Mouse (Mus musculus): ENCODE results near the gene Nat8. TPM values are rescaled to one million over a fixed set of nuclear protein-coding genes. Genes with fewer than 3 reads are reported as not detected.
"Not testable (repeated sequence)": the region's sequence is repeated elsewhere in the genome, so short reads cannot be mapped to it uniquely, and the experiment has no call there.

The Nat8 gene
- total RNA-seq, 1 experiment = not detected

DNA sequence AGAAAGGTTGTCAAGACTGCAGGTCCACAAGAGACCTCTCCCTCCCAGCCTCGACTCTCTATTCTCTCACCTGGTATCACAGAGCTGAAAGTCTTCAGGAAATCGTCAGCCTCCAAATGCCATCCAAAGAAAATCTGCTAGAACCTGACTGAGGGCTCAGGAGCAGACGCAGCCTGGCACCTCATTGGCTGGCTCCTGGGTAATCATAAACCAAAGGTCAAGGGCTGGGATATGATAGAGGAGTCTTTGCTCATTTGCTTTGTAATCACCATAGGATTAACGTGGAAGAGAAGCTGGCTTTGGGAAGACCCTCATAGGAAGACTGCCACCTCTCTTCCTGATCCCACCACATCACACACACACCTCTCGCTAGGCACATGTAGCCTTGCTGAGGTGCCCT is 11.0 kb downstream of the Nat8 start, which contains the start of the genes Nat8f6 and Nat8f5:
Gene Nat8f6, minus strand, starts transcription at position 118 of the 400 bp plus-strand sequence.
Gene Nat8f5, minus strand, starts transcription at position 136 of the 400 bp plus-strand sequence.
- Histone ChIP-seq H3K4me1 (ENCODE audit: control insufficient read depth in 2 of 2, insufficient read depth in 2 of 2, low read length in 2 of 2, poor library complexity in 1 of 2) (no peaks in the 10 kb centered on the region), H3K36me3 (ENCODE audit: control insufficient read depth, insufficient read depth, low read length, poor library complexity, severe bottlenecking) (no peaks in the 10 kb centered on the region), H3K9me3 (ENCODE audit: control insufficient read depth, insufficient read depth, low read depth, low read length) (no peaks in the 10 kb centered on the region), H3K27ac (ENCODE audit: insufficient read depth, low read depth, low read length, poor library complexity, severe bottlenecking) (no peak within 1 kb of the TSS), H3K4me3 (ENCODE audit: insufficient read depth in 1 of 2, low read depth in 1 of 2, low read length in 2 of 2, poor library complexity in 1 of 2, severe bottlenecking in 1 of 2) (no peak within 1 kb of the TSS), H3K9ac (ENCODE audit: insufficient read depth, low read depth, low read length, poor library complexity, severe bottlenecking) (no peak within 1 kb of the TSS)
- in situ Hi-C loops (cut with MboI; ENCODE audit: low sequenced_read_pairs in 2 of 2, unreplicated experiment in 2 of 2) = no loop called here
- TF ChIP-seq MAFK (IDR thresholded peaks at IDR 0.05; ENCODE audit: insufficient read depth, low read depth, low read length) (no peak), ZC3H11A (IDR thresholded peaks at IDR 0.05; ENCODE audit: borderline replicate concordance, low read depth, low read length) (no peak), ZNF384 (IDR thresholded peaks at IDR 0.05; ENCODE audit: low read depth, low read length) (no peak), HCFC1 (IDR thresholded peaks at IDR 0.05; ENCODE audit: borderline replicate concordance, insufficient read depth, low read length) (no peak), CHD2 (IDR thresholded peaks at IDR 0.05; ENCODE audit: low read depth, low read length) (no peak)
- DNase-seq (ENCODE audit: low read depth, low spot score) = no peak

DNA sequence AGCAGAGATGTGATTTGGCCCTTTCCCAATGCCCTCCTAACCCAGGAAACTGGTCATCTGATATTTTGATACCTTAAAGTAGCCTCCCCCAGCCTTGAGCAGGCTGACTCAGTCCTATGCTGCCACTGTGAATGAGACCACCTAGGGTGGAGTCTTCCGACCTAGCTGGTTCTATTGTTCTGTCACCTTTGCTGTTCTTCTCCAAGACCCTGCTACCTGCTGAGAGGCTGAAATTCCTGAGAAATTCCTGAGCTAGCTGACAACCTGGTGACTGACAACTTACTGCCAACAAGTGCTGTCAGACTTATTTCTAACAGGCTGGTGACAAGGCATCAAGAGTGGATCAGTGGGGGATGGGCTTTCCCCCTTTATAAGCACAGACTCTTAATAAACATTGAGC is 13.5 kb downstream of the Nat8 start:
- Histone ChIP-seq H3K4me1 (ENCODE audit: control insufficient read depth in 2 of 2, insufficient read depth in 2 of 2, low read length in 2 of 2, poor library complexity in 1 of 2) (no peaks in the 10 kb centered on the region), H3K9ac (ENCODE audit: insufficient read depth, low read depth, low read length, poor library complexity, severe bottlenecking) (no peak overlapping the region), H3K36me3 (ENCODE audit: control insufficient read depth, insufficient read depth, low read length, poor library complexity, severe bottlenecking) (no peaks in the 10 kb centered on the region), H3K9me3 (ENCODE audit: control insufficient read depth, insufficient read depth, low read depth, low read length) (no peaks in the 10 kb centered on the region), H3K4me3 (ENCODE audit: insufficient read depth in 1 of 2, low read depth in 1 of 2, low read length in 2 of 2, poor library complexity in 1 of 2, severe bottlenecking in 1 of 2) (no peak overlapping the region), H3K27ac (ENCODE audit: insufficient read depth, low read depth, low read length, poor library complexity, severe bottlenecking) (peak overlapping the region; percentile 72; the same call in 1 of the 2 replicates)
- in situ Hi-C loops (cut with MboI; ENCODE audit: low sequenced_read_pairs in 2 of 2, unreplicated experiment in 2 of 2) = no loop called here
- TF ChIP-seq ZC3H11A (IDR thresholded peaks at IDR 0.05; ENCODE audit: borderline replicate concordance, low read depth, low read length) (no peak), ZNF384 (IDR thresholded peaks at IDR 0.05; ENCODE audit: low read depth, low read length) (no peak), HCFC1 (IDR thresholded peaks at IDR 0.05; ENCODE audit: borderline replicate concordance, insufficient read depth, low read length) (no peak), MAFK (IDR thresholded peaks at IDR 0.05; ENCODE audit: insufficient read depth, low read depth, low read length) (no peak), CHD2 (IDR thresholded peaks at IDR 0.05; ENCODE audit: low read depth, low read length) (no peak)
- DNase-seq (ENCODE audit: low read depth, low spot score) = peak; percentile 25

- in situ Hi-C loops (cut with MboI; ENCODE audit: low sequenced_read_pairs in 2 of 2, unreplicated experiment in 2 of 2) = no loop called here
- no peak for DNase-seq (ENCODE audit: low read depth, low spot score)
- TF ChIP-seq CHD2 (IDR thresholded peaks at IDR 0.05; ENCODE audit: low read depth, low read length) (no peak), MAFK (IDR thresholded peaks at IDR 0.05; ENCODE audit: insufficient read depth, low read depth, low read length) (no peak), ZC3H11A (IDR thresholded peaks at IDR 0.05; ENCODE audit: borderline replicate concordance, low read depth, low read length) (no peak), HCFC1 (IDR thresholded peaks at IDR 0.05; ENCODE audit: borderline replicate concordance, insufficient read depth, low read length) (no peak), ZNF384 (IDR thresholded peaks at IDR 0.05; ENCODE audit: low read depth, low read length) (no peak)
- no peak overlapping the region for H3K4me3 ChIP-seq (ENCODE audit: insufficient read depth in 1 of 2, low read depth in 1 of 2, low read length in 2 of 2, poor library complexity in 1 of 2, severe bottlenecking in 1 of 2)
- H3K36me3 ChIP-seq (ENCODE audit: control insufficient read depth, insufficient read depth, low read length, poor library complexity, severe bottlenecking) = no peaks in the 10 kb centered on the region
- H3K4me1 ChIP-seq (ENCODE audit: control insufficient read depth in 2 of 2, insufficient read depth in 2 of 2, low read length in 2 of 2, poor library complexity in 1 of 2) = no peaks in the 10 kb centered on the region
- H3K27ac ChIP-seq (ENCODE audit: insufficient read depth, low read depth, low read length, poor library complexity, severe bottlenecking) = no peak overlapping the region
- no peak overlapping the region for H3K9ac ChIP-seq (ENCODE audit: insufficient read depth, low read depth, low read length, poor library complexity, severe bottlenecking)
- no peaks in the 10 kb centered on the region for H3K9me3 ChIP-seq (ENCODE audit: control insufficient read depth, insufficient read depth, low read depth, low read length)
Observed at GRCm38 (mm10) chr6:85813339-85813738, 18.5 kb downstream of the Nat8 start.

DNA sequence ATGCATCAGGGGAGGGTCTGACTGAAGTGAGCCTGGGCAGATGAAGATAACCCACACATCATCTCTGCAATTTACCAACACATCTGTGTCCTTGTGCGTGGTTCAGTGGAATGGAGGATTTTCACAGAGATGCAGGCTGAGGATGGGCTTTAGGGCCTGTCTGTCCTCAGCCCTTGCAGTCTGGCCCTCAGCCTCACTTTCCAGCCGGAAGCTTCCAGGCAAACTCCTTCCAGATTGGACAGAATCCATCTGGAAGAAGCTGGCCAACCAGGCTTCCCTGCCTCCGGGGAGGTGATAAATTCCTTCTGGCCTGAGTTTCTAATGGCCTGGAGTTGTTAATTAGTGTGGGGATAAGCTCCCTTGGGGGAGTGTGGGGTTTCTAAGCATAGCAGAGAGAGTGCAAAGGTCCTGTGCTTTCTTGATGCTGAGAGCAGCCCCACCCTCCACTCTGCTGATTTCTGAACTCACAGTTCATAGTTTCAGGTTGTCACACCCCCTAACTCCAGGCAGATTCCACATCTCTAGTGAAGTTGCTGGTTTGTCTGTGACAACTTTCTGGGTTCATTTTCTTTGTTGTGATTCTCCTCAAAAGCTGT is 20.8 kb downstream of the Nat8 start:
- H3K36me3 ChIP-seq (ENCODE audit: control insufficient read depth, insufficient read depth, low read length, poor library complexity, severe bottlenecking); H3K27ac ChIP-seq (ENCODE audit: insufficient read depth, low read depth, low read length, poor library complexity, severe bottlenecking); in situ Hi-C loops (cut with MboI; ENCODE audit: low sequenced_read_pairs in 2 of 2, unreplicated experiment in 2 of 2); H3K9me3 ChIP-seq (ENCODE audit: control insufficient read depth, insufficient read depth, low read depth, low read length); DNase-seq (ENCODE audit: low read depth, low spot score); H3K4me3 ChIP-seq (ENCODE audit: insufficient read depth in 1 of 2, low read depth in 1 of 2, low read length in 2 of 2, poor library complexity in 1 of 2, severe bottlenecking in 1 of 2); H3K4me1 ChIP-seq (ENCODE audit: control insufficient read depth in 2 of 2, insufficient read depth in 2 of 2, low read length in 2 of 2, poor library complexity in 1 of 2); H3K9ac ChIP-seq (ENCODE audit: insufficient read depth, low read depth, low read length, poor library complexity, severe bottlenecking): not testable (repeated sequence)

DNA sequence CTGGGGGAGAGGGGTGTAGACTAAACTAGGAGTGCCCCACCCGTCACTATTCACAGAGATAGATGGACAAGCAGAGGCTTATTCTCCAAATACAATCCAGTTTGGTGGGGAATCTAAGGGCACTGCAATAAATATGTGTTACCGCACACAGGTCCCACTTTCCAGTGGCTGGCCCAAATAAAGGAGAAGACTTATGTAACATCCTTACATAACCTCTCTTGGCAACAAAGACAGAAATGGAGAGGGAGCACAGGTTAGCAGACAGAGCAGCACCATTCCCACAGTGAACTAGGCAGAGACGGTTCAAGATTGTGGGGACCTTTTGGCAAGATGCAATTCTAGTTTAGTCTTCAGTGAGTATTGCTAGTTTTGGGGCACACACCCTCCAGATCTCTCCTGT is 21.4 kb downstream of the Nat8 start:
- H3K9ac ChIP-seq (ENCODE audit: insufficient read depth, low read depth, low read length, poor library complexity, severe bottlenecking); DNase-seq (ENCODE audit: low read depth, low spot score); in situ Hi-C loops (cut with MboI; ENCODE audit: low sequenced_read_pairs in 2 of 2, unreplicated experiment in 2 of 2); H3K4me3 ChIP-seq (ENCODE audit: insufficient read depth in 1 of 2, low read depth in 1 of 2, low read length in 2 of 2, poor library complexity in 1 of 2, severe bottlenecking in 1 of 2); H3K9me3 ChIP-seq (ENCODE audit: control insufficient read depth, insufficient read depth, low read depth, low read length); H3K36me3 ChIP-seq (ENCODE audit: control insufficient read depth, insufficient read depth, low read length, poor library complexity, severe bottlenecking); H3K27ac ChIP-seq (ENCODE audit: insufficient read depth, low read depth, low read length, poor library complexity, severe bottlenecking); H3K4me1 ChIP-seq (ENCODE audit: control insufficient read depth in 2 of 2, insufficient read depth in 2 of 2, low read length in 2 of 2, poor library complexity in 1 of 2): not testable (repeated sequence)

DNA sequence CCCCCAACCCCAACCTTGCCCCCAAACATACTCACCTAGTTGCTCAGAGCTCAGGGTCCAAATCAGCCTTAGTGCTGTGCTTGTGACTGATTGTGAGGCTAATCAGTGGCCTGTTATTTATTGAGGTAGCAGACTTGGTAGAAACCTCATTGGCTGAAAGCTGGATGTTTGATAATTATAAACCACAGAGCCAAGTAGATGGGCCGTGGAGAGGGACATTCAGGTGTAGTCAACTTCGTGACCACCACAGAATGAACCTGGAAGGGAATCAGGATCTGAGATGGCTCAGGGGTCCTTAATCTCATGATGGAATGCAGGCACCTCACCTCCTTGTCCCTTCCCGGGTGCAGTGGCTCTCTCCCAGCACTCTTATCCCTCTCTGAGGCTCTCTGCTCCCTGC is 22.1 kb downstream of the Nat8 start:
- DNase-seq (ENCODE audit: low read depth, low spot score); H3K9me3 ChIP-seq (ENCODE audit: control insufficient read depth, insufficient read depth, low read depth, low read length); in situ Hi-C loops (cut with MboI; ENCODE audit: low sequenced_read_pairs in 2 of 2, unreplicated experiment in 2 of 2); H3K36me3 ChIP-seq (ENCODE audit: control insufficient read depth, insufficient read depth, low read length, poor library complexity, severe bottlenecking); H3K27ac ChIP-seq (ENCODE audit: insufficient read depth, low read depth, low read length, poor library complexity, severe bottlenecking); H3K4me1 ChIP-seq (ENCODE audit: control insufficient read depth in 2 of 2, insufficient read depth in 2 of 2, low read length in 2 of 2, poor library complexity in 1 of 2); H3K4me3 ChIP-seq (ENCODE audit: insufficient read depth in 1 of 2, low read depth in 1 of 2, low read length in 2 of 2, poor library complexity in 1 of 2, severe bottlenecking in 1 of 2); H3K9ac ChIP-seq (ENCODE audit: insufficient read depth, low read depth, low read length, poor library complexity, severe bottlenecking): not testable (repeated sequence)

- in situ Hi-C loops (cut with MboI; ENCODE audit: low sequenced_read_pairs in 2 of 2, unreplicated experiment in 2 of 2) = not testable (repeated sequence)
Observed at GRCm38 (mm10) chr6:85803180-85803579, 28.7 kb downstream of the Nat8 start.

More at GRCm38 (mm10) chr6:85803180-85803579, 28.7 kb downstream of the Nat8 start:
- not testable (repeated sequence) for H3K4me3 ChIP-seq (ENCODE audit: insufficient read depth in 1 of 2, low read depth in 1 of 2, low read length in 2 of 2, poor library complexity in 1 of 2, severe bottlenecking in 1 of 2); H3K9ac ChIP-seq (ENCODE audit: insufficient read depth, low read depth, low read length, poor library complexity, severe bottlenecking); H3K4me1 ChIP-seq (ENCODE audit: control insufficient read depth in 2 of 2, insufficient read depth in 2 of 2, low read length in 2 of 2, poor library complexity in 1 of 2); H3K9me3 ChIP-seq (ENCODE audit: control insufficient read depth, insufficient read depth, low read depth, low read length); H3K36me3 ChIP-seq (ENCODE audit: control insufficient read depth, insufficient read depth, low read length, poor library complexity, severe bottlenecking); DNase-seq (ENCODE audit: low read depth, low spot score); H3K27ac ChIP-seq (ENCODE audit: insufficient read depth, low read depth, low read length, poor library complexity, severe bottlenecking)

All from ES-E14 (cell line).